Mouse (Mus musculus) thymus, adult 2 months (tissue): ENCODE measurements around the gene Gstz1.

Experiments
- CTCF ChIP-seq: fragments of 200-500 bp; IDR thresholded peaks from 2 replicates; pipeline ENCODE4 v1.5.1; 2012; ENCODE audit warnings: mild to moderate bottlenecking, control low read depth, low read length, moderate library complexity, borderline replicate concordance; ENCODE audit not compliant: control insufficient read depth, poor library complexity, insufficient read depth; ENCODE audit errors: extremely low read depth
- POLR2A ChIP-seq: fragments of 200-500 bp; IDR thresholded peaks from 2 replicates; pipeline ENCODE4 v1.6.1; 2012; ENCODE audit warnings: mild to moderate bottlenecking, low read length, control low read depth, moderate library complexity; ENCODE audit not compliant: control insufficient read depth, poor library complexity, insufficient read depth; ENCODE audit errors: extremely low read depth

GRCm38 (mm10) chr12:87199206-87199972, 52.4 kb downstream of the Gstz1 start, which contains the start of gene Samd15:
- TF ChIP-seq POLR2A = no peak
- no peak for TF ChIP-seq CTCF
